Mouse (Mus musculus) layer of hippocampus, adult 2 months (tissue): ENCODE measurements around the gene 4933414I15Rik. TPM values are rescaled to one million over a fixed set of nuclear protein-coding genes. Genes with fewer than 3 reads are reported as not detected.

ENCODE experiments used
- DNase-seq, 2 experiments: peaks; one replicate each; pipeline ENCODE4 v3.0.0; 2022; ENCODE audit warnings: low spot score in 2 of 2
- H3K27ac ChIP-seq: fragments of 200-600 bp; 2 replicates; pipeline ENCODE4 v1.8.1; 2022
- H3K4me3 ChIP-seq: fragments of 200-600 bp; 2 replicates; pipeline ENCODE4 v1.8.1; 2022; ENCODE audit warnings: mild to moderate bottlenecking
- CTCF ChIP-seq: fragments of 200-600 bp; conservative IDR thresholded peaks from 2 replicates; pipeline ENCODE4 v1.8.1; 2022; ENCODE audit warnings: antibody characterized with exemption, mild to moderate bottlenecking, moderate library complexity
- total RNA-seq, 2 experiments: library from RNA; stranded (reverse); gene quantifications; 2 replicates each; pipeline ENCODE4 v1.2.3; 2021

The 4933414I15Rik gene
- total RNA-seq, 2 experiments from 2014 or later: not detected

GRCm38 (mm10) chr11:50915671-50916320 is 27.8 kb downstream of the 4933414I15Rik start, which contains the start of gene Zfp2:
TSS of gene Zfp2 (minus strand) at chr11:50916165.
- peak; percentile 93 to 95 for DNase-seq
- H3K4me3 ChIP-seq: peak within 1 kb of the TSS; percentile 83
- TF ChIP-seq CTCF: peak; percentile 87

GRCm38 (mm10) chr11:50914461-50914860 is 29.1 kb downstream of the 4933414I15Rik start:
- no peak for TF ChIP-seq CTCF
- no peak overlapping the region for H3K4me3 ChIP-seq
- no peak for DNase-seq
- no peak overlapping the region for H3K27ac ChIP-seq

More at GRCm38 (mm10) chr11:50915671-50916320, 27.8 kb downstream of the 4933414I15Rik start, which contains the start of gene Zfp2:
- peak within 1 kb of the TSS; percentile 89 for H3K27ac ChIP-seq

DNA sequence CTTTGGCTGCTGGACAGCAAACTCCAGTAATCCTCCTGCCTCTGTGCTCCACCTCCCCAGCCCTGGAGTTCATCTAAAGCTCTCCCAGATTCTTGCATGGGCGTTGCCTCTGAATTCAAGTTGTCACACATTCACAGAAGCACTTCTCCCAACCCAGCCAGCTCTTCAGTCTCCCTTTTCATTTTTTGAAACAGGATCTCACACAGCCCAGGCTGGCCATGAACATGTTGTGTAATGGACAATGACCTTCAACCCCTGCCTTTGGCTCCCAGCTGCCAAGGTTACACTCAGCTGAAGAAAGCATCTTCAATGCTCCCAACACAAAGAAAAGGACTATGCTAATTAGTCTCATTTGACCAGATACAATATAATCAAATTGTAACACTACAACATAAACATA is 30.3 kb downstream of the 4933414I15Rik start:
- Histone ChIP-seq H3K27ac (no peak overlapping the region), H3K4me3 (no peak overlapping the region)
- DNase-seq: no peak
- no peak for TF ChIP-seq CTCF

GRCm38 (mm10) chr11:50908136-50908535 is 35.4 kb downstream of the 4933414I15Rik start:
- H3K27ac ChIP-seq: 0 out of 2 replicates have a peak overlapping the region, but pooled peaks have one; percentile 32
- no peak overlapping the region for H3K4me3 ChIP-seq
- peak in 1 of 2 experiments; percentile 49 for DNase-seq
- no peak for TF ChIP-seq CTCF

GRCm38 (mm10) chr11:50897359-50897758 is 46.2 kb downstream of the 4933414I15Rik start:
- Histone ChIP-seq H3K27ac (no peak overlapping the region), H3K4me3 (no peak overlapping the region)
- TF ChIP-seq CTCF: no peak

DNA sequence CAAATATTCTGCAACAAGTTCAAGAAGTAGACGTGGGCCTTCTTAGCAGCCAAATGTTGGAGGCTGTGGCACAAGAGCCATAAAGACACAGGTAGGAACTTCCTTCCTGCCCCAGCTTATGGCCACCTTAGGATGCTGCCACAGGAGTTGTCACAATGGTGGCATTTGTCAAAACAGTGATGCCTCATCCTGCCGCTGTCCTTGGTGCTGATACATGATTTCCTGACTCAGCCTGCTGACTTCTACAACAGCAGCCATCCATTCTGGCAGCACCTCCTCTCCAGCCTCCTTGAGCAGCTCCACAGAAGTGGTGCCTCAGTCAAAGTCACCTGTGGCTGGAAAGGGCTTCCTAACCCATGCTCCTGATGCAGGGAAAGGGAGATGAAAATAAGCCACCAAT is 51.1 kb downstream of the 4933414I15Rik start:
- no peak for DNase-seq
- TF ChIP-seq CTCF: no peak
- Histone ChIP-seq H3K27ac (no peak overlapping the region), H3K4me3 (no peak overlapping the region)

More at GRCm38 (mm10) chr11:50897359-50897758, 46.2 kb downstream of the 4933414I15Rik start:
- DNase-seq: no peak

Other genes starting within 250 kb of the 4933414I15Rik start
- gene Zfp354c, start 116.0 kb downstream of the 4933414I15Rik start, total RNA-seq: 10 to 100 TPM; 40.8 to 49.6 TPM
- 1 to 10 TPM; 4.0 to 4.1 TPM for gene Zfp879, start 102.2 kb downstream of the 4933414I15Rik start, total RNA-seq
- gene Grm6, start 93.1 kb downstream of the 4933414I15Rik start, total RNA-seq: not detected
- 1 to 10 TPM; 5.3 to 6.4 TPM for gene Zfp454, start 56.1 kb downstream of the 4933414I15Rik start, total RNA-seq
- gene Zfp2, start 27.6 kb downstream of the 4933414I15Rik start, total RNA-seq: 10 to 100 TPM; 20.1 to 20.2 TPM
- 1 to 10 TPM; 6.3 to 8.1 TPM for gene Zfp354b, start 12.1 kb downstream of the 4933414I15Rik start, total RNA-seq
- not detected for gene Prop1, start 10.0 kb upstream of the 4933414I15Rik start, total RNA-seq
- not detected for gene Olfr1378, start 22.8 kb upstream of the 4933414I15Rik start, total RNA-seq
- gene Olfr1377, start 38.2 kb upstream of the 4933414I15Rik start, total RNA-seq: not detected
- not detected for gene Olfr51, start 59.8 kb upstream of the 4933414I15Rik start, total RNA-seq
- not detected for gene Olfr54, start 70.5 kb upstream of the 4933414I15Rik start, total RNA-seq
- gene Olfr1375, start 104.3 kb upstream of the 4933414I15Rik start, total RNA-seq: not detected
- 1 to 10 TPM; 7.3 to 8.3 TPM for gene Zfp354a, start 115.5 kb upstream of the 4933414I15Rik start, total RNA-seq